Mouse (Mus musculus) kidney, adult 9 months (tissue): ENCODE data around the gene Cfl1.

Source experiments
- DNase-seq: peaks from one replicate; pipeline ENCODE4 v3.0.0; 2022

Cfl1 gene

DNA sequence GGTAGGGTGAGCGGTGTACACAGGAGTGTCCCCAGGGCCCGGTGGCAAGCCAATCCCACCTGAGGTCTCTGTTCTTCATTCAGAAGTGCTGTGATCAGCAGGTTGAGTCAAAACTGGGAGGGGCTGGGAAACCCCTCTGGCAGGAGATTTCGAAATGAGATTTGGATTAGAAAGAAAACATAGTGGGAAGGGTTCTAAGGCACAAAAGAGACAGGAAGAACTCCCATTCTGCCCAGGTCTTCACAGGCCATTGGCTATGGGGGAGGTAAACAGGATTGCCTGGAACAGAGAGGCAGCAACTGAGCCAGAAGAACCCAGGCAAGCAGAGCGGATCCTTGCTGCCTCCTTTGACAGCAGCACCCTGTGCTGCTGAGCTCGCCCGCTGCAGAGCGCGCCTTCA lies 48.5 kb downstream of the Cfl1 start:
- DNase-seq = no peak

DNA sequence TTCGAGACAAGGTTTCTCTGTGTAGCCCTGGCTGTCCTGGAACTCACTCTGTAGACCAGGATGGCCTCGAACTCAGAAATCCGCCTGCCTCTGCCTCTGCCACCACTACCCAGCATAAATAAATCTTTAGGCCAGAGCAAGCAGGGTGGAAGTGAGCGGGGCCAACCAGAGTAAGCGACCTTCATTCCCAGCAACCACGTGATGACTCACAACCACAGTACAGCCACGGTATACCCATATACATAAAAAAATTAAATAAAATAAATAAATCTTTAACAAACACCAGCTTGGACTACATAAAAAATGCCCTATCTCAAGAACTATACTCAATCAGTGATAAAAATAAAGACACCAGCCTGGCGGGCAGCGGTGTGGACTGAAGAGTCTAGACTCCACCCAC lies 53.1 kb downstream of the Cfl1 start:
- DNase-seq = no peak

DNA sequence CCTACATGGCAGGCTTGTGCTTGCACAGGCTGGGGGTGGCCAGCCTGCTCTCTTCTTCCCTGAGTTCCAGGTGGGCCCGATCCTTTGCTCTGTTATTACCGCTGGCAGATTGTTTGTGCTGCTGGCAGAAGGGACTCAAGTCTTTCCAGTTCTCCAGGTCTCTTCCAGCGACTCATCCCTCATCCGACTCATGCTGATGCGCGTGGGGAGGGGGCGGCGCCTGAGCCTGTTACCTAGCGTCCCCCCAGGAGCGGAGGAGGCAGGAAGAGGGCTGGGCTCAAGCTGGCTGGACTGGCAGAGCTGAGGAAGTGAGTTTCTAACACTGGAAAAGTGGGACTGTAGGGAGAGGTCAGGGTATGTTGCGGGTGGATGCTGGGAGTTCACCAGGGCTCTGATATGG lies 53.8 kb downstream of the Cfl1 start:
- no peak for DNase-seq
